Mouse (Mus musculus) kidney, adult 2 months (tissue): ENCODE results near the gene Itga5. TPM values are rescaled to one million over a fixed set of nuclear protein-coding genes. Genes with fewer than 3 reads are reported as not detected.

Source experiments
- DNase-seq: peaks from one replicate; pipeline ENCODE4 v3.0.0; 2021
- H3K27ac ChIP-seq: fragments of 200-500 bp; 2 replicates; pipeline ENCODE4 v1.5.1; 2012; ENCODE audit warnings: low read depth, low read length, control low read depth, inconsistent platforms; ENCODE audit not compliant: insufficient read depth
- H3K27me3 ChIP-seq: fragments of 200-500 bp; replicated peaks from 2 replicates; pipeline ENCODE4 v1.6.1; 2012; ENCODE audit warnings: mild to moderate bottlenecking, moderate library complexity, low read length, inconsistent platforms; ENCODE audit not compliant: control insufficient read depth, insufficient read depth
- H3K36me3 ChIP-seq: fragments of 200-500 bp; 2 replicates; pipeline ENCODE4 v1.6.1; 2012; ENCODE audit warnings: mild to moderate bottlenecking, moderate library complexity, low read length, inconsistent platforms; ENCODE audit not compliant: control insufficient read depth, insufficient read depth
- H3K4me1 ChIP-seq: fragments of 200-500 bp; 2 replicates; pipeline ENCODE4 v1.6.1; 2011; ENCODE audit warnings: low read length; ENCODE audit not compliant: control insufficient read depth, insufficient read depth
- H3K4me3 ChIP-seq: fragments of 200-500 bp; 2 replicates; pipeline ENCODE4 v1.5.1; 2011; ENCODE audit warnings: mild to moderate bottlenecking, low read depth, low read length, control low read depth; ENCODE audit not compliant: insufficient read depth
- CTCF ChIP-seq: fragments of 200-500 bp; conservative IDR thresholded peaks from 2 replicates; pipeline ENCODE4 v1.5.1; 2011; ENCODE audit warnings: low read depth, mild to moderate bottlenecking, control low read depth, low read length, moderate library complexity, mixed read lengths; ENCODE audit not compliant: insufficient read depth, insufficient read length
- POLR2A ChIP-seq: fragments of 200-500 bp; IDR thresholded peaks from one replicate; pipeline ENCODE4 v1.6.1; 2011; ENCODE audit warnings: low read depth, low read length, control low read depth
- WGBS: fragments of 180-500 bp; shearing (Covaris S2); methylation state at CpG from one replicate; pipeline ENCODE4 v1.1.7; 2018; 5-methylcytosine and 5-hydroxymethylcytosine counted together
- polyA plus RNA-seq: library from polyadenylated mRNA; depleted of rRNA; stranded (reverse); fragments of >200 nt; gene quantifications from 2 replicates; pipeline ENCODE4 v1.2.3, GENCODE M21; 2012

Gene Itga5
- polyA plus RNA-seq, 1 experiment, result 9.7 TPM

- TF ChIP-seq CTCF, result no peak
- no peak for TF ChIP-seq POLR2A
- H3K27ac ChIP-seq, result no peak overlapping the region
- H3K27me3 ChIP-seq, result no peaks in the 10 kb centered on the region
- no peaks in the 10 kb centered on the region for H3K36me3 ChIP-seq
- DNase-seq, result no peak
- H3K4me1 ChIP-seq, result no peaks in the 10 kb centered on the region
- no peak overlapping the region for H3K4me3 ChIP-seq
These were observed 5.9 kb upstream of the Itga5 start for GRCm38 (mm10) chr15:103372461-103372860.

GRCm38 (mm10) chr15:103371741-103372140 lies 5.2 kb upstream of the Itga5 start:
- no peak for DNase-seq
- Histone ChIP-seq H3K36me3 (no peaks in the 10 kb centered on the region), H3K27me3 (no peaks in the 10 kb centered on the region), H3K4me1 (peaks cover 2% of the 10 kb centered on the region; the same call in 1 of the 2 replicates), H3K4me3 (no peak overlapping the region), H3K27ac (no peak overlapping the region)
- TF ChIP-seq POLR2A (no peak), CTCF (no peak)
- WGBS, result 88% methylated on average over 1 of the region's 1 CpGs

GRCm38 (mm10) chr15:103371208-103371607 lies 4.6 kb upstream of the Itga5 start:
- H3K4me1 ChIP-seq, result peaks cover 2% of the 10 kb centered on the region; the same call in 1 of the 2 replicates
- TF ChIP-seq CTCF, result no peak
- TF ChIP-seq POLR2A, result no peak
- H3K27me3 ChIP-seq, result no peaks in the 10 kb centered on the region
- no peaks in the 10 kb centered on the region for H3K36me3 ChIP-seq
- WGBS, result 8% methylated on average over 2 of the region's 2 CpGs
- no peak overlapping the region for H3K27ac ChIP-seq
- H3K4me3 ChIP-seq, result no peak overlapping the region
- no peak for DNase-seq

- H3K4me1 ChIP-seq, result peaks cover 2% of the 10 kb centered on the region; the same call in 1 of the 2 replicates
- TF ChIP-seq POLR2A, result no peak
- no peak overlapping the region for H3K27ac ChIP-seq
- H3K36me3 ChIP-seq, result no peaks in the 10 kb centered on the region
- no peaks in the 10 kb centered on the region for H3K27me3 ChIP-seq
- H3K4me3 ChIP-seq, result no peak overlapping the region
- DNase-seq, result no peak
- WGBS, result 42% methylated on average over 4 of the region's 4 CpGs
These were observed 3.9 kb upstream of the Itga5 start for GRCm38 (mm10) chr15:103370462-103370861.

DNA sequence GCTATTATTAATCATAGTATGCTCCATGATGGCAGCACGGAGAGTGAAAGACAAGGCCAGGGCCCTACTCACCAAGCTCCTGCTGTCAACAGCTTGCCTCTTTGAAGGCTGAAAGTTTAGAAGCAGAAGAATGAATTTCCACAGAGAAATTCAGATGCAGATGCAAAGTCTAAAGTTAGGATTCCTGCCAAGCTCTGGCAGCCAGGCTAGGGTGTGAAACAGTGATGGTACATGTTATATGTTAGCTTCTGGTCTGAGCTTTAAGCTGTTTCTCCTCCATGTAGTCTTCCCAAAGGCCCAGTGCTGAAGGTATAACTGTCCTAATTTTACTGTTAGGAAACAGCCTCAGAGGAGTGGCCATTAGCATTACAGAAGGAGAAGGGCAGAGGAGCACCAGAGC lies 2.6 kb upstream of the Itga5 start:
- Histone ChIP-seq H3K4me1 (peaks cover 2% of the 10 kb centered on the region; the same call in 1 of the 2 replicates), H3K4me3 (no peak overlapping the region), H3K36me3 (no peaks in the 10 kb centered on the region), H3K27me3 (no peaks in the 10 kb centered on the region), H3K27ac (no peak overlapping the region)
- 86% methylated on average over 1 of the region's 1 CpGs for WGBS
- TF ChIP-seq CTCF (no peak), POLR2A (no peak)
- no peak for DNase-seq

GRCm38 (mm10) chr15:103368179-103368940 lies 1.8 kb upstream of the Itga5 start:
- peaks cover 2% of the 10 kb centered on the region; the same call in 1 of the 2 replicates for H3K4me1 ChIP-seq
- H3K4me3 ChIP-seq, result no peak overlapping the region
- no peak for DNase-seq
- TF ChIP-seq CTCF, result no peak
- no peak for TF ChIP-seq POLR2A
- H3K36me3 ChIP-seq, result no peaks in the 10 kb centered on the region
- 92% methylated on average over 4 of the region's 4 CpGs for WGBS
- no peaks in the 10 kb centered on the region for H3K27me3 ChIP-seq
- H3K27ac ChIP-seq, result no peak overlapping the region

DNA sequence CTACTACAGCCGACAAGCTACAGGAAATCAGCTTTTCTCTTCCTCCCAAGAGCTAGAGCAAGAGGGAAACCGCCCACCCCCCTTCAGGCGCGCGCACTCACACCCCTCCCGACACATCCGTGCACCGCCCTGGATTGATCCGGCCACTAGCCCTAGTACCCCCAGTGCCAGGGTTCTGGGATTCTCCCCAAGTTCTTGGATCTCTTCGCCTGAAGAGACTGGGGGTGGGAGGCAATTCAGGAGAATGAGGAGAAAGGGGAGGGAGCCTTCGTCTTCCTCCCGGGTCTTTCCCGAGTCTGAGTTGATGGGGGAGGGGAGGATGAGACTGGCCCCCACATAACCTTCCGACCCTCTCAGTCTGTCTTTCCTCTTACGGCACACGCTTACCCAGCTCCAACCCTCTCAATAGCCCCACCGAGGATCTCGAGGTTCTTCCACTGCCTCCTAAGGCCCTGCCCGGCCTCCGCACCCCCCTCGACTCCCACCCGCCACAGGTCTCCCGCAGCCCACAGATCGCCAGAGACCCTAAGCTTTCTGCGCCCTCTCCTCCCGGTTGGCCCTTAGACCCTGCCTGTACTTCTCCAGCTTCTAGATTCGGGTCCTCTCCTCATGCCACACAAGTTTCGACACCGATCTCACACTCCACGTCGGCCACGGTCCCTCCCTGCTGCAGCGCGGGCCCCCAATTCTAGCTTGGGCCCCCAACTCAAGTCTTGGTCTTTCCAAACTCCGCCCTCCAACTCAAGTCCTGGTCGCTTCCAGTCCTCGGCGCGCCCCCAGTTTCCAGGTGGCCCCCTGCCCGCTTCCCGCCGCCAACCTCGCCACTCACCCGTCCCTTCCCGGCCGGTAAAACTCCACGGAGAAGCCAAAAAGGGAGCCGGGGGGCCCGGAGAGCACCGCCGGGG lies 840 bp downstream of the Itga5 start:
- Histone ChIP-seq H3K4me1 (peaks cover 5% of the 10 kb centered on the region; the same call in 1 of the 2 replicates), H3K36me3 (no peaks in the 10 kb centered on the region), H3K4me3 (peak overlapping the region; percentile 87), H3K27me3 (no peaks in the 10 kb centered on the region), H3K27ac (peak overlapping the region; percentile 66; the same call in 1 of the 2 replicates)
- peak; percentile 52 for DNase-seq
- TF ChIP-seq POLR2A, result no peak
- no peak for TF ChIP-seq CTCF
- WGBS, result 14% methylated on average over 51 of the region's 51 CpGs
